Mouse (Mus musculus): ENCODE measurements around the gene Prpf38a. TPM values are rescaled to one million over a fixed set of nuclear protein-coding genes. Genes with fewer than 3 reads are reported as not detected.

Gene Prpf38a
- polyA plus RNA-seq, 1 experiment from 2014 or later: 77.5 TPM

GRCm38 (mm10) chr4:108593376-108593775 lies 14.2 kb upstream of the Prpf38a start:
- 85% methylated on average over 2 of the region's 2 CpGs for WGBS
- Histone ChIP-seq H3K9me3 (no peaks in the 10 kb centered on the region), H3K9ac (no peak overlapping the region), H3K36me3 (0 out of 2 replicates have a peak, but pooled peaks cover 7% of the 10 kb centered on the region), H3K27me3 (no peaks in the 10 kb centered on the region), H3K4me3 (no peak overlapping the region), H3K4me2 (no peak overlapping the region), H3K4me1 (no peaks in the 10 kb centered on the region), H3K27ac (no peak overlapping the region)
- no peak for ATAC-seq (ENCODE audit: insufficient number of reproducible peaks, low FRiP score, low TSS enrichment, low read depth)

- Histone ChIP-seq H3K9ac (peak overlapping the region; percentile 53), H3K9me3 (no peaks in the 10 kb centered on the region), H3K4me3 (peak overlapping the region; percentile 75), H3K27me3 (no peaks in the 10 kb centered on the region), H3K4me2 (peak overlapping the region; percentile 92), H3K36me3 (peaks cover 19% of the 10 kb centered on the region), H3K4me1 (peaks cover 20% of the 10 kb centered on the region), H3K27ac (peak overlapping the region; percentile 84)
- WGBS: under 1% methylated on average over 16 of the region's 16 CpGs
- no peak for ATAC-seq (ENCODE audit: insufficient number of reproducible peaks, low FRiP score, low TSS enrichment, low read depth)
Measured at GRCm38 (mm10) chr4:108579743-108580411, 741 bp upstream of the Prpf38a start.

- Histone ChIP-seq H3K27me3 (no peaks in the 10 kb centered on the region), H3K4me3 (no peak overlapping the region), H3K9ac (no peak overlapping the region), H3K27ac (no peak overlapping the region), H3K36me3 (peaks cover 66% of the 10 kb centered on the region), H3K4me2 (no peak overlapping the region), H3K4me1 (peaks cover 5% of the 10 kb centered on the region), H3K9me3 (no peaks in the 10 kb centered on the region)
- 92% methylated on average over 3 of the region's 3 CpGs for WGBS
- ATAC-seq (ENCODE audit: insufficient number of reproducible peaks, low FRiP score, low TSS enrichment, low read depth): no peak
Measured at GRCm38 (mm10) chr4:108572644-108573043, 6.5 kb downstream of the Prpf38a start.

- Histone ChIP-seq H3K36me3 (peaks cover 74% of the 10 kb centered on the region), H3K27ac (no peak overlapping the region), H3K27me3 (no peaks in the 10 kb centered on the region), H3K4me3 (no peak overlapping the region), H3K9ac (no peak overlapping the region), H3K4me1 (no peaks in the 10 kb centered on the region), H3K9me3 (no peaks in the 10 kb centered on the region), H3K4me2 (no peak overlapping the region)
- ATAC-seq (ENCODE audit: insufficient number of reproducible peaks, low FRiP score, low TSS enrichment, low read depth): no peak
- 86% methylated on average over 1 of the region's 1 CpGs for WGBS
Measured at GRCm38 (mm10) chr4:108565026-108565425, 14.1 kb downstream of the Prpf38a start.

- Histone ChIP-seq H3K4me1 (no peaks in the 10 kb centered on the region), H3K9me3 (no peaks in the 10 kb centered on the region), H3K9ac (no peak overlapping the region), H3K36me3 (peaks cover 10% of the 10 kb centered on the region; the same call in 1 of the 2 replicates), H3K4me2 (no peak overlapping the region), H3K27ac (no peak overlapping the region), H3K4me3 (no peak overlapping the region), H3K27me3 (no peaks in the 10 kb centered on the region)
- 75% methylated on average over 2 of the region's 2 CpGs for WGBS
- no peak for ATAC-seq (ENCODE audit: insufficient number of reproducible peaks, low FRiP score, low TSS enrichment, low read depth)
Measured at GRCm38 (mm10) chr4:108539701-108540100, 39.4 kb downstream of the Prpf38a start.

Other genes with a start within 250 kb of the Prpf38a start
- gene Shisal2a, start 196.0 kb downstream of the Prpf38a start, polyA plus RNA-seq (2015; fragmentation: Nextera tagmentation; extraction: Ambion mirVana): 1.8 and 1.9 TPM in 2 replicates
- gene Gpx7, start 172.4 kb downstream of the Prpf38a start, polyA plus RNA-seq (2015; fragmentation: Nextera tagmentation; extraction: Ambion mirVana): 125 and 133 TPM in 2 replicates
- 50.8 and 64.5 TPM in 2 replicates for gene Tut4, start 119.9 kb downstream of the Prpf38a start, polyA plus RNA-seq (2015; fragmentation: Nextera tagmentation; extraction: Ambion mirVana)
- 8.1 and 8.2 TPM in 2 replicates for gene Orc1, start 87 bp upstream of the Prpf38a start, polyA plus RNA-seq (2015; fragmentation: Nextera tagmentation; extraction: Ambion mirVana)
- 31.2 and 32.1 TPM in 2 replicates for gene Cc2d1b, start 40.6 kb upstream of the Prpf38a start, polyA plus RNA-seq (2015; fragmentation: Nextera tagmentation; extraction: Ambion mirVana)
- 1.4 and 2.1 TPM in 2 replicates for gene 3110021N24Rik, start 140.3 kb upstream of the Prpf38a start, polyA plus RNA-seq (2015; fragmentation: Nextera tagmentation; extraction: Ambion mirVana)
- 5.0 and 6.3 TPM in 2 replicates for gene Zfyve9, start 201.5 kb upstream of the Prpf38a start, polyA plus RNA-seq (2015; fragmentation: Nextera tagmentation; extraction: Ambion mirVana)